Mouse (Mus musculus) cerebellum, adult 9-10 months (tissue): Measurements from ENCODE around the gene Slc37a3.
"Not testable (repeated sequence)": the region's sequence is repeated elsewhere in the genome, so short reads cannot be mapped to it uniquely, and the experiment has no call there.

Experiments used
- DNase-seq: peaks from one replicate; pipeline ENCODE4 v3.0.0; 2022

Gene Slc37a3

DNA sequence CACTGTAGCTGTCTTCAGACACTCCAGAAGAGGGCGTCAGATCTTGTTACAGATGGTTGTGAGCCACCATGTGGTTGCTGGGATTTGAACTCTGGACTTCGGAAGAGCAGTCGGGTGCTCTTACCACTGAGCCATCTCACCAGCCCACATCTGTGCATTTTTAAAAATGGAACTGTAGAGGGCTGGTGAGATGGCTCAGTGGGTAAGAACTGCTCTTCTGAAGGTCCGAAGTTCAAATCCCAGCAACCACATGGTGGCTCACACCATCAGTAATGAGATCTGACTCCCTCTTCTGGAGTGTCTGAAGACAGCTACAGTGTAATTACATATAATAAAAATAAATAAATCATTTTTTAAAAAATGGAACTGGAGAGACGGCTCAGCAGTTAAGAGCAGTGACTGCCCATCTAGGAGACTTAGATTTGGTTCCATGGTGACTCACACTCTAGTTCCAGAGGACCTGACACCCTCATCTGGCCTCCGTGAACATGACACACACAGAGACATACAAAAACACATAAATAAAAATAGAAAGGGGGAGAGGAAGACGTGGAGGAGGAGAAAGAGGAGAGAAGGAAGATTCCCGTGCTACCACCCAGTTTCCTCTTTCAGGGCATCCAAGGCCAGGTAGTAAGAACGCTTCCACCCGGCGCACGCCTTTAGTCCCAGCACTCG, 823 bp upstream of the Slc37a3 start:
- DNase-seq: not testable (repeated sequence)

DNA sequence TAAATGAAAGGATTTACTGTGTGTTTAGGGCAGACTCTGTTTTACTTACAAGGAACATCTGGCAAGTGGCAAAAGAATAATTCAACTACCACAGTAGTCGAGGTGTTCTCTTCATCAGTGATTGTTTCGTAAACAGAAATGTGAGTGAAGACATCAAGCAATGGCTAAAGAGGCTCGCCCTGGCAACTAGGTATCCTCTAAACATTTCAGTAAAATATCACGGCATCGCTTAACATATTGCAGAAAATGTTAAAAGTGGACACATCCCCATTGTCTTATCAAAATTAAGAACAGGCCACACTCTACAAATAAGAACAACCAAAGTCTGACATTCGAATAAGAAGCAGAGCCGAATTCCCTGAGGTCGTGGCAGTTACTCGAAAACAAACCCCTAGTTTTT, 700 bp downstream of the Slc37a3 start:
- peak; percentile 31 for DNase-seq

DNA sequence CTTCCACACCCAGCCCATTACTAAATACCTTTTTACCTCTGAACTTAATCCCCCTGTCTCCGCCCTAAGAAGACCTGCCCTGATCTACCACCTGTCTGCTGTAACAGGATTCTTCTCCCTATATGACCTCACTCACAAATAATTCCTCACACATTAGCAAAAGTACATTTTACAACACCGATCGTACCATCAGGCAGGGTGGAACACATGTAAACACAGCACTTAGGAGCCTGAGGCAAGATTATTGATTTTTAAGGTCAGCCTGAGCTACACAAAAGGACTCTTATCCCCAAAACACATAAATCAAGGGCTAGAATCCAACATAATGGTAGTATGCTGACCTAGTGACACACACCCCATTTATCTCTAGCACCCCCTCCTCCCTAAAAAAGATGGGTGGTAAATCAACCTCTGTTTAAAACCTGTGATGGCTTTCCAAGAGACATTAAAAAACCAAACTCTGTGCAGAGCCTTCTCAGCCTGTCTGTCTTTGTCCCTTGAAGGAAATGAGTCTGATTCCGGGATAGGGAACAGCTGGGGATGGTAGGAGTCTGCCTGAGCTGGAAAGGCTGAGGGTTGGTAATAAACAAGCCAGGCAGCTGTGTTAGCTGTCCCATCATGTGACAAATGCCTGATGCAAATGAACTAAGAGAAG, 4.0 kb downstream of the Slc37a3 start:
- DNase-seq: no peak

DNA sequence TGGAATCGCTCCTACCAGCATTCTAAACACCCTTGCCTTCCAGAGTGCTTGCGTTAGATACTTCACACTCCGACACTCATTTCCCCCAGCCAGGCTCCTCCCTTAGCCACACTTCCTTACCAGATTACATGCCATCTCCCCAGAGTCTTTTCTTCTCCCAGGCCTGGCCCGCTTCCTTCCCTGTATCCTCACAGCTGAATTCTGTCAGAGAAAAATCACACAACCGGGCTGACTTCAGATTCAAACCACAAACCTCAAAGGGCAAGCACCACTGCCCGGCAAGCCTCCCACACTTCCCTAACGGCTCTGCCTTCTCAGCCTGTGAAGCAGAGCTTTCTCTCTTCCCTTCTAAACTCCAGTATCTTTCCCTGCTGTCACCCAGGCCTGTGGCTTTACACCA, 4.7 kb downstream of the Slc37a3 start:
- no peak for DNase-seq

DNA sequence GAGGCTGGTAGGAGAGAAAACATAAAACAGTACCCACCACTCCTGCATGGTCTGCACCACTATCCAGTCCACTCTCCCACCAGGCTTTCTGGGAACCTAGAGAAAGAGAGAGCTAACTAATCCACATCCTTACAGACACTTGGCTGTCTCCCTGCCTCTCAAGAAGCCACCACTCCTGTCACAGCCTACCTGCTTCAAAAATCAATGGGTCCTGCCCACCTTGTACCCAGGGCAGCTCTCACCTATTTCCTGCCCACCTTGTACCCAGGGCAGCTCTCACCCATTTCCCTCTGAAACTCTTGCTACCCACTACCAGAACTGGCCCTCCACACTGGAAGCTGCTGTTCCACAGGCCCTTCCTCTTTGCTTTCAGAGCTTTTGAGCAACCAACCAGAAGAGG, 5.4 kb downstream of the Slc37a3 start:
- no peak for DNase-seq

DNA sequence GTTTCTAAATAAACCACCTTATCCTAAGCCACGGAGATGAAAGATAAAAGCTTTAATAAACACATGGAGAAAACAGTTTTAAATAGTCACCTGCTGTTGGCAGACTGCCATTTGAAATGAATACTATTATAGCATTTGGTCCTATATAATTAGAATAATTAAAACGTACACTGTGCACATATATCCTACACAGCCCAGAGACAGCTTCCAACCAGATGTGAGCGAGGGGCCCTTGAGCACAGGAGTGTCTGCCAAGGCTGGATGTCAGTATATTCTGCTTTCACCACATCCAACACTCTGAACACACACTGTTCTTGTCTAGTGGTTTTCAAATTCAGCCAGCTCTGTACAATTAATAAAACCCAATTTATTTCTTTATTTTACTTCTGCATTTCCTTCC, 7.8 kb downstream of the Slc37a3 start:
- no peak for DNase-seq

DNA sequence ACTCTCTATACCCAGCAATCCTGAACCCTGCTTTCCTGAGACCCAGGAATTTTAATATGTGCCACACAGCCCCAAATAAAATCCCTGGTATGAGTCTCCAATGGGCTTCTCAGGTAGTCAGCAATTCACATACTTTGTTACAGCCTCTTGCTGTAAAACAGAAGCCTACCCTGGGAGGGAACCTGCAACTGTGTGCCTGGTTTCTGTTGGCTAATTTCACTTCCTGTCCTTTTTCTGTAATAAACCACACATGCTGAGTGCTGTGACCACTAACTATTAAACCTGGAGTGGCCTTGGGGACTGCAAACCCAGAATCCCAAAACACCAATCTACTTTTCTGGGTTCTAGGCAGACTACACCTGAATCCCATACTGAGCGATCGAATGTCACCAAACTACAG, 14.8 kb downstream of the Slc37a3 start:
- DNase-seq: no peak

DNA sequence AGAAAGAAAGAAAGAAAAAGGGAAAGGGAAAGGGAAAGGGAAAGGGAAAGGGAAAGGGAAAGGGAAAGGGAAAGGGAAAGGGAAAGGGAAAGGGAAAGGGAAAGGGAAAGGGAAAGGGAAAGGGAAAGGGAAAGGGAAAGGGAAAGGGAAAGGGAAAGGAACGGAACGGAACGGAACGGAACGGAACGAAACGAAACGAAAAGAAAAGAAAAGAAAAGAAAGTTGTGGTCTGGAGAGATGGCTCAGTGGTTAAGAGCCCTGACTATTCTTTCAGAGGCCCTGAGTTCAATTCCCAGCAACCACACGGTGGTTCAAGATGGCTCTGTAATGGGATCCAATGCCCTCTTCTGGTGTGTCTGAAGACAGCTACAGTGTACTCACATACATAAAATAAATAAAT, 18.3 kb downstream of the Slc37a3 start:
- not testable (repeated sequence) for DNase-seq

DNA sequence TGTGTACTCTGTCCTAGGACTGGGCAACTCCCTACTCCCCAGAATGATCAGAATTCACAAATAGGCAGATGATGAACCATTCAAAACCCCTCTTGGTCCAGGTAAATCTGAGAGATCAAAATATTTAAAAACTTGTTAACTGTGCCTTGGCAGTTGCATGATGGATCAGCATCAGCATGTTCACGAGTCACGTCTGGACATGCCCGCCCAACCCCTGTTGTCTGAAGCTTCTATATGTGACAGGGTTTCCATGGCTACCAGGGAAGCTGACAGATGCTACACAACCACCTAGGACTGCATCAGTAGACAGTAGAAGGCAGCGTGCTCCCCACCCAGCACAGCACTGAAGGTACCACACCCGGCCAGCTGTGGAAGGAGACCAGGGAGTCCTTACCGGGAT, 28.5 kb downstream of the Slc37a3 start:
- DNase-seq: no peak

DNA sequence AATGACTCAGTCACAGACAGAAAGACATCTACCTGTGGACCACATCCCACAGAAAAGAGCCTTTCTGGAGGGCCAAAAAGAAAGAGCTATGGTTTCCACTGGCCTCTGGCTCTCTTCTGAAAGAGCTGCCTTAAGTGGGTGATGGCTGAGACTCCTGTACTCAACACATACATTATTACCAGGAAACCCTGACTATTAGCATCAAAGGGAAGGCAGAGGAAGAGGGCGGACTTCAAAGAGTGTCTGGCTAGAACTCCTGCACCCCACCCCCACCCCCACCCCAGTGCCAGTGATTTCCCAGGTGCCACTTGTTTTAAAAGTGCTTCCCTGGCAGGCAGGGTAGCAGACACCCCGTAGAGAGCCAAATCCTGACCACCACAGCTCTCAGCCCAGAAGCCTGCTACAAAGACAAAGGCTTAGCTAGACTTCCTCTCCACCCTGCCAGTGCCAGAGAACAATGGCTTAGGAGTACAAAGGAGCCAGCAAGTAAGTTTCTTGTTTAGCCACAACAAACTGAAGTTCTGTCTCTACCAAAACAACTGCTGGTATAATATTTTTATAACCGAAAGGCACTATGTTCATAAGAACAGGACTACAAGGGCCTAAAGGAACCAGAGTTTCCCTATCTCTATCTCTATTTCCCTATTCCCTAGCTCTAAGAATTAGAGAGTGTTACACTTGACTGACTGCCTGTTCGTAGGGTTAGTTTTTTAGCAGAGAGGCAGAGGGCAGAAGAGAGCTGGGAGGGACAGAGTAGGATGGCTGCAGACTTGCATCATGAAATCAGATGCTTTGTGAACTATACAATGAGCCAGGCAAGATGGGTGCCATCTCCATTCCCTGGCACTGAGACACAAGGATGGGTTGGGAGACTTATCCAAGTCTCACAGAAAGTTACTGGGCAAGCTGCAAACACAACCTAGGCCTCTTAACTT, 29.3 kb downstream of the Slc37a3 start:
- no peak for DNase-seq

DNA sequence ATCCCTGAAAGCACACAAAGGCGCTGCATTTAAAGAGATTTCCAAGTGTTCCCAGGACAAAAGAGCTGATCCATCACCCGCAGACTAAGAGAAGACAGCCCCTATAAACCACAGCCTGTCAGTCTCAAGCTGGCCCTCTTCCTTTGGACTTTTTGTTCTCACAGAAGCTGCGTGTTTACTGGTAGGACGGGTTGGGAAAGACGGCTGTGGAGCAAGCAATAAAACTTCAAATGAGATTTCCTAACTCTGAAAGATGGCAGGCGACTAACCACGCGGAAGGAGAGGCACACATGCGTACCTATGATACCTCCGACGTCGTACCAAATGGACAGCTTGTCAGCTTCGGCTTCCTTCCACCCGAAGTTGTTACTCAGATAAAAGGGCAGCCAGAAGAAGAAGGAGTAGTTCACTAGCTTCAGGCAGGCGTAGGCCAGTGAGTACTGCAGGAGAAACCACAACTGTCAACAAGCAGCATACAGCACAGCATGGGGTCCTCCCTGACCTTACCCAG, 30.4 kb downstream of the Slc37a3 start:
- no peak for DNase-seq

DNA sequence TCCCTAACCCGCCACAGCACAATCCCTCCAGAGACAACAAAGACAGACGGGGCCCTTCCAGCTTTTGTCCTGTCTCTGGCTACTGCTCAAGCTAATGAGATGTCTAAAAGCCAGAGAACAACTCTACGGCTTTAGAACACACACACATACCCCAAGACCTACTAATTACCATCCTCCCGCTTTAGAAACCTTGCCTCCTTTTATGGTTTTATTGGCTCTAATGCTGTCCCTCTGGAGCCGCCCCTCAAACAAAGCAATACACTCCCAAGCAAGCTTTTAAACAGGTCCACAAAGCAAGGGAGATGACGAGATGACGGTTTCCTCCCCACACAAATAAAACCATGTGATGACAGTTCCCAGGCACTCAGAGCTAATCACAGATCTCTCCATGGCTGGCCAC, 32.0 kb downstream of the Slc37a3 start:
- no peak for DNase-seq

DNA sequence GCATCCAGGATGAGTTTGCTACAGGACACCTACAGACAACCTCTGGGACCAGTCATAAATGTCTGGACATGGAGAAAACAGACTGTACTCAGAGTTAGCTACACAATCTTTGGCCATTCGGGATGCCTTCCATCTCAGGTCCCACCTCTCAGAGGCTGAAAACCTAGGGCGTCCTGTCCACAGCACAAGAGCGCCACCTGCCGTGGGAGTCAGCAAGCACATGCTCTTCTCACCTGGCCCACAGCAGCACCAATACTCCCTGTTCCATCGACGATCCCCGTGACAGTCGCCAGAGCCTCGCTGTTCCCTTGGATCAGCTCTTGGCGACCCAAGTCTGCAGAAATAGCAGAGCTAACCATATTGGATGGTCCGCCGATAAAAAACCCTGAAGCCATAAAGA, 33.5 kb downstream of the Slc37a3 start:
- peak; percentile 88 for DNase-seq

DNA sequence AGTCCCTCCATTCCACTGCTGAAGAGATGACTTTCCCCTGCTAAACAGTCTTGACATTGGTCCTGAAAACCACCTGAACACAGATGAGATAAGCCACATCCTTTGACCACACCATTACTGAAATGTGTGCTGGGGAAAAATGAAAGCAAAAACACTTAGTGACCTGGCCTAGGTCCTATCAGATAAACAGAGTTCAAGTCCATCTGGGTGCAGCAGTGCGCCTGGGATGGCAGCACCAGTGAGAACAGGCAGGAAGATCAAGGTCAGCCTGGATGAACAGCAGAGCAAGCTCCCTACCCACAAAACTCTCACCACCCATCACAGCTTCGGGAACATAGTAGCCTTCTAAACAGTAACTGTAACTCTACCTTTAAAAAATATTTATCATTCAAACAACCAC, 35.7 kb downstream of the Slc37a3 start:
- DNase-seq: no peak

DNA sequence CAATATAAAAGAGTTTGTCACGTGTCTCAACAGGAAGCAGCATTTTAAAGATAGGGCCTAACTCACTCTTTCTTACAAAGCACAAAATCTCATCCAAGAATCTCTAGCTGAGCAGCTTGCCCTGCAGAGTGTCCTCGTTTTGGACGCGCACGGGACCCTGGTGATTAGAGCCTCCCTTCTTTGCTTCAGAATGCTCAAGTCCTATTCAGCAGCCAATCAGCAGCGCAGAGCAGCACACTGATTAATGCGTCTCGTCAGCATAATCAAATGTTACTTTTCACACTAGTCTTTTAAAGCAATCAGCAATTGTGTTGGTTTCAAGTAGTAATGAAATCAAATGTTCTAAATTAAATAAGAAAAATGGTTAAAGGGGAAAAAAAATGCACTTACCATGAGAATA, 39.1 kb downstream of the Slc37a3 start:
- no peak for DNase-seq

DNA sequence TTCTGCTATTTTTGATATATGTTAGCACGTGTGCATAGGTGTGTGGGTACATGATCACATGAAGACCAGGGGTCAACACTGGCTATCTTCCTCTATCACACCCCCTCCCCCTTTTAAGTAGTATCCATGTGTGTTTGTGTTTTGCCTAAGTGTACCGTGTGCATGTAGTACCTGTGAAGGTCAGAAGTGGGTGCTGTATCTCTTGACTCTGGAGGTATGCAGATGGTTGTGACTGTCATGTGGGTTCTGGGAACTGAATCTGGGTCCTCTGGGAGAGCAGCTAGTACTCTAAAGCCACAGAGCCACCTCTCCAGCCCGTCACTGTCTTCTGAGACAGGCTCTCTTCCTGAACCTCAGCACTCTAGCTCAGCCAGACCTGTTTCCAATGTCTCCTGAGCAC, 42.6 kb downstream of the Slc37a3 start:
- DNase-seq: no peak

DNA sequence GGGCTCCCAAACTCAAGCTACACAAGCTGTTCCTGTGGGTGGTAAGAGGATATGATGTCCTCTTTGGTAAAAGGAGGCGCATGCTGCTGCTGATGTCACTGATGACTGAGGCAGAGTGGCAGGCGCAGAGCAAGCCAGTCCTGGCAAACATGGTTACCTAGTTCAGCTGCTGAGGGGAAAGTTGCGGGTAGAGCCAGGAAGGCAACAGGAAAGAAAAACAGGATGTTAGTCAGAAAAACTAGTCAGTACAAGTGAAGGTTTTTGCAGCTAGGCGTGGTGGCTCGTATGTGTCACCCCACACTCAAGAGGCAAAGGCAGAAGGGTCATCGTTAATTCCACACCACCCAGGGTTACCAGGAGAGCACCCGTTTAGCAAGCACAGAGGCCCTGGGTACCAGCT, 43.3 kb downstream of the Slc37a3 start:
- DNase-seq: no peak

DNA sequence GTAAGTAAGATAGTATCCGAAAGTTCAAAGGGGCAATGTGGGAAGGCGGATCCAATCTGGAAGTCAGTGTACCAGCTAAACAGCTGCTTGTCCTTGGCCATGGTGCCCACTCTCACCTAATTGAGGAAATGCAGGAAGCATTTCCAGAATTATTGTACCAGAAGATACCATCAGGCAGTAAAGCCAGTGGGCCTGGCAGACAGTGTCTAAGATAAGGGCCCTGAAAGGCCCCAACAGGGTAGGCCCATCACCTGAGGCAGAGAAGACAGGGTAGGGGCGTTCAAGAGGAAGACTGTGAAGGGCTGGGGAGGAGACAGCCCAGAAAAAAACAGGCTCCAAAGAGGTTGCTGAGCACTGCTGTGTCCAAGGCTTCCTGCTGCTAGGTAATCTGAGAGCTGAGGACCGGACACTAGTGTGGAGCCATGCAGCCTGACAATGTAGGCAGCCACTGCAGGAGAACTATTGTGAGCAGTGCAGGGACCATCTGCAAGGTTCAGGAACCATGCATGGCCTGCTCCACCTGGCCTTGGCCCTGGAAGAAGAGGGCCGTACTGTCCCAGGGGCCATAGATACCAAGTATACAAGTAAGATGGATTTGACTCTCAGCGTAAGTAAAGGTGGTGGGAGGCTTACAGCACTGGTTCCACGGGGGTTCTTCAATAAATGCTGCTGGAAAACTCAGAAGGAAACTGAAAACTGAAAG, 45.3 kb downstream of the Slc37a3 start:
- DNase-seq: no peak

DNA sequence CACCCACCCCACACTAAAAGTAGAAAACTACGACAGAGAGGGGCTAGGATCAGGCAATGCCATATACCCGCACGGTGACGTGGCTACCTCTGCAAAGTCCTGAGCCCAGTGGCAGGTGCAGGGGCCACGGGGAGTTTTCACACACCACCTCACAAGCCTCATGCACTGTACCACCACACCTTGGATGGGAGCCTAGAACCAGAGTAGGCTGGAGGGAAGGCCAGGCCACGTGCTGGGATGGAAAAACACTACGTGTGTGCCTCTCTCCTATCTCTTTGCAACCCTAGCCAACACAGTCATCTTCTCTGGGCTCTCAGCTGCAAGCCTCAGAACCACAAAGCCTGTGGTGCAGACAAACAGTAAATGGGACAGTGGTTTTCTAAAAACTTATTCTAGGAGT, 46.5 kb downstream of the Slc37a3 start:
- DNase-seq: peak; percentile 83

DNA sequence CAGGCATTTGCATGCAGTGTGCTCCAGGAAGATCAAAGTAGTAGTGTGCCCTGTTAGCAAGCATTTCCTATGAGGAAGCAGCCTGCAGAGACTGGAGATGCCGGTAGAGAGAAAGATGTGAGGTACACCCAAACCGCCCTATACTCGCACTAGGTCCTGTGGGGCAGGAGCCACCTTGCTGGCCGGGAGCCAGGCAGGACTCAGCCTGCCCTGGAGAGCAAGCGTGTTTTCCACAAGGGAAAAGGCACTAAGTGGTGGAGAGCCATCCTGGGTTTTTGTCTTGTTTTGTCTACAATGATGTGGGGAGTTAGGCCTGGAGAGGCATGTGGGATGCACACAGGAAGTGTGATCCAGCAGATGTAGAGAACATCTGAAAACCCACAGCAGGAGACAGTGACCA, 57.2 kb downstream of the Slc37a3 start:
- DNase-seq: peak; percentile 55

DNA sequence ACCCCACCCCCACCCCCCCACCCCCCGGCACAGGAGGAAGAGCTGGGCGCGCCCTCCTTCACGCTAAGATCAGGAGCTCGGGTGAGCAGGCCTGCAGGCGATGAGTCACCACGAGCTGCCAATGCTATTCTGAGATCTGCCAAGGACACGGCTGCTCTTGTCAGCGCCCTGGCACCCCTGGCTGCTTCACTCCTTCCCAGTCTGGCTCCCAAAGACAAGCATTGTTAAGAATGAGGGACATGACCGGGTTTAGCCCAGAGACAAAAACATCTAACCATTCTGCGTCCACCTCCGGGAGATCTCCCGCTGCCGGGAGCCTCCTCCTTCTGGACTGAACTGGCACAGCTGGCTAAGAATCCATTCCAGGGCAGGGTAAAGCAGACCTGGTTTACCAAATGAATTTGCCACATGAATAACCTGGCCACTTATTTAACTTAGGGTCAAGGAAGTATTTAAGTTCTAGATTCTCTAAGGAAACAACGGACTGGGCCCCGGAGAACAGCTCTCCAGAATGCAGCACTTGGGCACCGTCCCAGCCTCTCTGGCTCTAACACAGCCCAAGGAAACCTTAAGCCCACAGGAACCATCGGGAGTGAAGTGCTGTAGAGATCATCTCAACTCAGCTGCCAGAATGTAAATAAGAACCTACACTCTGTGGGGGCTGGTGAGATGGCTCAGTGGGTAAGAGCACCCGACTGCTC, 58.3 kb downstream of the Slc37a3 start:
- DNase-seq: peak; percentile 87

DNA sequence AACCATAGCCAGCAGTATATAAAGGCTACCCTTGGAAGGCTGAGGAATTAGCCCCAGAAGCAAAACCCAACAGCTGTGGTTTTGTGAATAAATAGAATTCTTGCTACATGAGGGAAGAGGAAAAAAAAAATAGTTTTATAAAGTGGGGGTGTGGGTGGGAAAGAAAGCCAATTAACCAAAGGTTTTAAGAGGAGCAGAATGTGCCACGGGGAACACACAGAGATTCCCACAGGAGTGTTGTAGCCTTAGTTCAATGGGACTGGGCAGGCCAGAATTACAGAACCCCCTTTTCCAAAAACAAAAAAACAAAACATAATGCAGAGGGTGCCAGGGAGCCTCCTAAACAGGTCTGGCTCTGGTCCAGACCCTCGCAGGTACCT, 58.9 kb downstream of the Slc37a3 start:
- DNase-seq: no peak
